Mouse (Mus musculus) heart, adult 2 months (tissue): ENCODE data around the gene Ddost. TPM values are rescaled to one million over a fixed set of nuclear protein-coding genes. Genes with fewer than 3 reads are reported as not detected.
A peak's percentile ranks its signal among the peaks of the same experiment; 100 is the strongest.

Experiments used
- DNase-seq, 2 experiments: peaks; one replicate each; pipeline ENCODE4 v3.0.0; 2021
- H3K27ac ChIP-seq: fragments of 200-600 bp; 2 replicates; pipeline ENCODE4 v1.8.1; 2022
- H3K27me3 ChIP-seq: fragments of 200-500 bp; 2 replicates; pipeline ENCODE4 v1.6.1; 2012; ENCODE audit warnings: mild to moderate bottlenecking, low read length, inconsistent platforms, mixed read lengths; ENCODE audit not compliant: control insufficient read depth, insufficient read depth
- H3K36me3 ChIP-seq: fragments of 200-500 bp; 2 replicates; pipeline ENCODE4 v1.6.1; 2012; ENCODE audit warnings: low read length, inconsistent platforms; ENCODE audit not compliant: control insufficient read depth, insufficient read depth
- H3K4me1 ChIP-seq: fragments of 200-500 bp; 2 replicates; pipeline ENCODE4 v1.6.1; 2011; ENCODE audit warnings: low read length; ENCODE audit not compliant: control insufficient read depth, insufficient read depth
- H3K4me3 ChIP-seq: fragments of 200-600 bp; 2 replicates; pipeline ENCODE4 v1.8.1; 2022
- H3K79me2 ChIP-seq: fragments of 200-500 bp; replicated peaks from 2 replicates; pipeline ENCODE4 v1.6.1; 2012; ENCODE audit warnings: mild to moderate bottlenecking, inconsistent platforms, low read length, moderate library complexity, mixed read lengths; ENCODE audit not compliant: control insufficient read depth, insufficient read depth
- H3K9ac ChIP-seq: fragments of 200-500 bp; 2 replicates; pipeline ENCODE4 v1.6.1; 2012; ENCODE audit warnings: low read depth, mild to moderate bottlenecking, control low read depth, inconsistent platforms, low read length, mixed read lengths
- CTCF ChIP-seq: fragments of 200-600 bp; IDR thresholded peaks from 2 replicates; pipeline ENCODE4 v1.8.1; 2022; ENCODE audit warnings: antibody characterized with exemption, mild to moderate bottlenecking, moderate library complexity
- EP300 ChIP-seq: fragments of 200-500 bp; IDR thresholded peaks from 2 replicates; pipeline ENCODE4 v1.6.1; 2011; ENCODE audit warnings: low read depth, low read length, control low read depth; ENCODE audit not compliant: insufficient read depth
- POLR2A ChIP-seq: fragments of 200-500 bp; IDR thresholded peaks from 2 replicates; pipeline ENCODE4 v1.6.1; 2011; ENCODE audit warnings: mild to moderate bottlenecking, low read depth, low read length, control low read depth; ENCODE audit not compliant: insufficient read depth
- WGBS: fragments of 180-500 bp; shearing (Covaris S2); methylation state at CpG from one replicate; pipeline ENCODE4 v1.1.7; 2018; 5-methylcytosine and 5-hydroxymethylcytosine counted together
- intact Hi-C: fragments of 180-260 bp; cut with DNase I; formaldehyde crosslinking; loops from one replicate; pipeline ENCODE4 v1.15.1; 2025
- polyA plus RNA-seq: library from polyadenylated mRNA; depleted of rRNA; stranded (reverse); fragments of >200 nt; gene quantifications from 2 replicates; pipeline ENCODE4 v1.2.3, GENCODE M21; 2012
- total RNA-seq, 2 experiments: library from RNA; stranded (reverse); gene quantifications; 2 replicates each; pipeline ENCODE4 v1.2.3; 2021

Ddost gene
- total and polyA plus RNA-seq, 3 experiments: 63.2 to 84.4 (median 68.9) TPM

GRCm38 (mm10) chr4:138292028-138292427 lies 12.5 kb upstream of the Ddost start:
- Histone ChIP-seq H3K27ac (no peak overlapping the region), H3K27me3 (no peaks in the 10 kb centered on the region), H3K36me3 (no peaks in the 10 kb centered on the region), H3K4me1 (no peaks in the 10 kb centered on the region), H3K4me3 (no peak overlapping the region), H3K79me2 (no peaks in the 10 kb centered on the region), H3K9ac (no peak overlapping the region)
- TF ChIP-seq CTCF (no peak), POLR2A (no peak), EP300 (no peak)
- 78% methylated on average over 13 of the region's 13 CpGs for WGBS
- DNase-seq: no peak
- intact Hi-C loops: no loop called here

- no peaks in the 10 kb centered on the region for H3K79me2 ChIP-seq
- H3K27me3 ChIP-seq: no peaks in the 10 kb centered on the region
- no peak overlapping the region for H3K4me3 ChIP-seq
- H3K27ac ChIP-seq: no peak overlapping the region
- TF ChIP-seq EP300 (no peak), CTCF (no peak), POLR2A (no peak)
- no peaks in the 10 kb centered on the region for H3K4me1 ChIP-seq
- no peaks in the 10 kb centered on the region for H3K36me3 ChIP-seq
- WGBS: 75% methylated on average over 18 of the region's 18 CpGs
- intact Hi-C loops: no loop called here
- no peak overlapping the region for H3K9ac ChIP-seq
- no peak for DNase-seq
Observed at GRCm38 (mm10) chr4:138293261-138293948, 11.1 kb upstream of the Ddost start.

- no peaks in the 10 kb centered on the region for H3K36me3 ChIP-seq
- H3K9ac ChIP-seq: no peak overlapping the region
- H3K4me3 ChIP-seq: no peak overlapping the region
- H3K4me1 ChIP-seq: no peaks in the 10 kb centered on the region
- no peaks in the 10 kb centered on the region for H3K27me3 ChIP-seq
- DNase-seq: no peak
- no peak overlapping the region for H3K27ac ChIP-seq
- WGBS: 75% methylated on average over 11 of the region's 14 CpGs
- no peaks in the 10 kb centered on the region for H3K79me2 ChIP-seq
- no peak for TF ChIP-seq CTCF
- no peak for TF ChIP-seq EP300
- TF ChIP-seq POLR2A: no peak
- intact Hi-C loops: no loop called here
Observed at GRCm38 (mm10) chr4:138293949-138294550, 10.5 kb upstream of the Ddost start.

GRCm38 (mm10) chr4:138301271-138301780 lies 3.2 kb upstream of the Ddost start:
- Histone ChIP-seq H3K9ac (no peak overlapping the region), H3K4me1 (peaks cover 2% of the 10 kb centered on the region; the same call in 1 of the 2 replicates), H3K79me2 (no peaks in the 10 kb centered on the region), H3K27me3 (no peaks in the 10 kb centered on the region), H3K36me3 (no peaks in the 10 kb centered on the region), H3K27ac (no peak overlapping the region), H3K4me3 (no peak overlapping the region)
- intact Hi-C loops: no loop called here
- 63% methylated on average over 10 of the region's 10 CpGs for WGBS
- DNase-seq: peak in 1 of 2 experiments; percentile 58
- no peak for TF ChIP-seq POLR2A
- TF ChIP-seq CTCF: no peak
- TF ChIP-seq EP300: no peak

GRCm38 (mm10) chr4:138303011-138303410 lies 1.5 kb upstream of the Ddost start:
- DNase-seq: no peak
- intact Hi-C loops: no loop called here
- 99% methylated on average over 3 of the region's 3 CpGs for WGBS
- no peaks in the 10 kb centered on the region for H3K79me2 ChIP-seq
- H3K4me3 ChIP-seq: no peak overlapping the region
- H3K27ac ChIP-seq: no peak overlapping the region
- H3K36me3 ChIP-seq: no peaks in the 10 kb centered on the region
- H3K9ac ChIP-seq: no peak overlapping the region
- H3K4me1 ChIP-seq: peaks cover 2% of the 10 kb centered on the region; the same call in 1 of the 2 replicates
- TF ChIP-seq EP300 (no peak), CTCF (no peak)
- H3K27me3 ChIP-seq: no peaks in the 10 kb centered on the region

GRCm38 (mm10) chr4:138303742-138304141 lies 788 bp upstream of the Ddost start:
- Histone ChIP-seq H3K36me3 (no peaks in the 10 kb centered on the region), H3K9ac (peak overlapping the region; percentile 52), H3K4me3 (peak overlapping the region; percentile 98), H3K27ac (peak overlapping the region; percentile 57; the same call in 1 of the 2 replicates), H3K4me1 (peaks cover 2% of the 10 kb centered on the region; the same call in 1 of the 2 replicates), H3K27me3 (no peaks in the 10 kb centered on the region), H3K79me2 (no peaks in the 10 kb centered on the region)
- no peak for DNase-seq
- WGBS: 20% methylated on average over 18 of the region's 18 CpGs
- intact Hi-C loops: no loop called here
- TF ChIP-seq POLR2A: no peak
- TF ChIP-seq CTCF: no peak
- TF ChIP-seq EP300: no peak
